8 mouse cellular contexts compared by ENCODE assay signal in the genomic region with DNA sequence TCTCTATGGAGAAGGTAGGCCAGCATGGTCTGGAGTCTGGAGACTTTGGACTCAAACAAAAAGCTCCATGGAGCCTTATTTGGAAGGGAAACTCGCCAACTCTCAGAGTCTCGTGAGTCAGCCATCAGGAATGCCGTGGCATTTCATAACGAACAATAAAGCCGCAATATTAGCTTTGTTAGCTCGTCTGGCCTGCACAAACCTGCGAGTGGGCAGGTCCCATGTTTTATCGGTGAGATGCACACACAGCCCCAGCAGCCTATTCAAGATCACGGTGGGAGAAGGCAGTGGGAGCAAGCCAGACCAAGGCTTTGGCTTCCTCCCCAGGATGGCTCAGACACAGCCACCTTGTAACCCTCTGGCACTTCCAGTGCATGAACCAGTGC.
A peak's percentile ranks its signal among the peaks of the same experiment; 100 is the strongest.
DNase-seq lines count a peak whose midpoint lies in the region; ATAC-seq and TF ChIP-seq lines count a peak whose summit lies in the region.

No protein-coding gene starts in this region.

- H3K9me3 ChIP-seq in midbrain, embryonic 15.5 days: no peaks in the 10 kb centered on the region

- H3K27me3 ChIP-seq in C2C12 (ENCODE audit: control insufficient read depth, insufficient read depth, insufficient read length): no peaks in the 10 kb centered on the region
- H3K27me3 ChIP-seq in midbrain, embryonic 15.5 days (replicated peaks): no peaks in the 10 kb centered on the region

- H3K79me3 ChIP-seq in C2C12 (ENCODE audit: low read depth): no peaks in the 10 kb centered on the region

- TF ChIP-seq POLR2A in lung, adult 2 months (IDR thresholded peaks at IDR 0.05; ENCODE audit: borderline replicate concordance, extremely low read depth, low read depth, low read length): no peak

- H3K9ac ChIP-seq in midbrain, embryonic 15.5 days: no peak overlapping the region

- no peaks in the 10 kb centered on the region for H3K79me2 ChIP-seq in C2C12 (ENCODE audit: control insufficient read depth, insufficient read depth)

- H3K36me3 ChIP-seq in C2C12 (ENCODE audit: control insufficient read depth, insufficient read depth): no peaks in the 10 kb centered on the region
- no peaks in the 10 kb centered on the region for H3K36me3 ChIP-seq in midbrain, embryonic 15.5 days (replicated peaks)

- H3K4me1 ChIP-seq in lung, adult 2 months (ENCODE audit: control insufficient read depth, insufficient read depth, low read length): peaks cover 6% of the 10 kb centered on the region
- H3K4me1 ChIP-seq in midbrain, embryonic 15.5 days: 0 out of 2 replicates have a peak, but pooled peaks cover 3% of the 10 kb centered on the region

- TF ChIP-seq CTCF in C2C12 (IDR thresholded peaks at IDR 0.05; ENCODE audit: control insufficient read depth, insufficient read depth, insufficient read length): no peak
- TF ChIP-seq CTCF in lung, adult 2 months (IDR thresholded peaks at IDR 0.05; ENCODE audit: insufficient read depth, low read length): no peak

- H3ac ChIP-seq in C2C12 (ENCODE audit: control insufficient read depth, insufficient read length, low read depth): peak overlapping the region; percentile 39

- peak; percentile 32 for DNase-seq in adrenal gland, adult 8-10 months
- DNase-seq in gastrocnemius, postnatal 14 days: peak; percentile 64
- DNase-seq in lung, adult 2 months: peak; percentile 61
- no peak for DNase-seq in embryo, embryonic 11 days
- DNase-seq in right cerebral cortex, postnatal 25 days: no peak
- DNase-seq in left cerebral cortex, adult 11 months (ENCODE audit: low spot score): no peak

- intact Hi-C loops in gastrocnemius, postnatal 14 days (cut with DNase I; ENCODE audit: low total_unique reads): no loop called here

- no peak overlapping the region for H3K27ac ChIP-seq in midbrain, embryonic 15.5 days

- H3K4me3 ChIP-seq in C2C12 (ENCODE audit: insufficient read depth, poor library complexity, severe bottlenecking): no peak overlapping the region
- H3K4me3 ChIP-seq in lung, adult 2 months (replicated peaks; ENCODE audit: extremely low read depth, low read depth, low read length): no peak overlapping the region
- H3K4me3 ChIP-seq in midbrain, embryonic 15.5 days: no peak overlapping the region

- H3K4me2 ChIP-seq in midbrain, embryonic 15.5 days: no peak overlapping the region

- ATAC-seq in midbrain, embryonic 15.5 days (replicated peaks): no peak

- WGBS in lung, adult 2 months: 29% methylated on average over 9 of the region's 9 CpGs
- WGBS in midbrain, embryonic 15.5 days: 68% methylated on average over 9 of the region's 9 CpGs

TF ChIP-seq in C2C12, 6 proteins besides CTCF, POLR2A, EP300 and RAD21:
- TF ChIP-seq CEBPB (IDR thresholded peaks at IDR 0.05; ENCODE audit: low read depth) (peak; percentile 59), MAX (IDR thresholded peaks at IDR 0.05) (no peak), MYOG (IDR thresholded peaks at IDR 0.05; ENCODE audit: control insufficient read depth, extremely low read depth, insufficient read length) (no peak), MYOD1 (IDR thresholded peaks at IDR 0.05; ENCODE audit: control insufficient read depth, insufficient read length, low read depth) (no peak), USF1 (IDR thresholded peaks at IDR 0.05; ENCODE audit: low read depth) (no peak), FOSL1 (IDR thresholded peaks at IDR 0.05; ENCODE audit: insufficient read depth, low read length, poor library complexity, severe bottlenecking) (peak; percentile 13)

Comparison
In these comparisons a context has a peak if more than half of its experiments do, and no peak if none do; other contexts are left out.
1. DNase-seq: peak in adrenal gland, adult 8-10 months (single experiment), gastrocnemius, postnatal 14 days (single experiment) and lung, adult 2 months (single experiment); none in embryo, embryonic 11 days (single experiment), right cerebral cortex, postnatal 25 days (single experiment) and left cerebral cortex, adult 11 months (single experiment).